Mouse (Mus musculus) hindbrain, postnatal 0 days (tissue): ENCODE measurements around the gene Cenpc1. TPM values are rescaled to one million over a fixed set of nuclear protein-coding genes. Genes with fewer than 3 reads are reported as not detected.

Experiments used
- ATAC-seq: fragments of 200-750 bp; cut with Nextera tagmentation; 2 replicates; pipeline ENCODE4 v1.8.0; 2017; ENCODE audit warnings: mild to moderate bottlenecking, moderate TSS enrichment, moderate library complexity
- DNase-seq: peaks from one replicate; pipeline ENCODE4 v3.0.0-alpha.2; 2015; ENCODE audit warnings: low spot score
- H3K27ac ChIP-seq: fragments of 300-500 bp; sonication (generic); 2 replicates; pipeline ENCODE4 v1.5.1; 2014; ENCODE audit warnings: mild to moderate bottlenecking
- H3K27me3 ChIP-seq: fragments of 300-500 bp; sonication (generic); 2 replicates; pipeline ENCODE4 v1.6.1; 2014; ENCODE audit warnings: low read length, mixed read lengths; ENCODE audit not compliant: insufficient read depth
- H3K36me3 ChIP-seq: fragments of 300-500 bp; sonication (generic); 2 replicates; pipeline ENCODE4 v1.6.1; 2014; ENCODE audit warnings: low read length, mixed read lengths; ENCODE audit not compliant: insufficient read depth
- H3K4me1 ChIP-seq: fragments of 300-500 bp; sonication (generic); 2 replicates; pipeline ENCODE4 v1.6.1; 2014; ENCODE audit warnings: antibody characterized with exemption, low read length, mixed read lengths; ENCODE audit not compliant: insufficient read depth
- H3K4me2 ChIP-seq: fragments of 300-500 bp; sonication (generic); 2 replicates; pipeline ENCODE4 v1.6.1; 2014; ENCODE audit warnings: low read depth, mild to moderate bottlenecking, low read length, moderate library complexity, mixed read lengths
- H3K4me3 ChIP-seq: fragments of 300-500 bp; sonication (generic); 2 replicates; pipeline ENCODE4 v1.5.1; 2014; ENCODE audit warnings: low read length
- H3K9ac ChIP-seq: fragments of 300-500 bp; sonication (generic); replicated peaks from 2 replicates; pipeline ENCODE4 v1.6.1; 2014; ENCODE audit warnings: mild to moderate bottlenecking, low read length, moderate library complexity, mixed read lengths
- H3K9me3 ChIP-seq: fragments of 300-500 bp; sonication (generic); 2 replicates; pipeline ENCODE4 v1.6.1; 2016; ENCODE audit warnings: low read length, mixed read lengths
- CTCF ChIP-seq: IDR thresholded peaks from 2 replicates; pipeline ENCODE4 v1.5.1; 2016; ENCODE audit warnings: antibody characterized with exemption, control low read depth, low read depth
- WGBS: fragments of 180-500 bp; shearing (Covaris S2); extraction: QIAGEN DNeasy Blood & Tissue Kit; methylation state at CpG from one replicate; pipeline ENCODE4 v1.1.7; 2014; 5-methylcytosine and 5-hydroxymethylcytosine counted together
- polyA plus RNA-seq: library from polyadenylated mRNA; unstranded; fragments of >200 nt; fragmentation: Nextera tagmentation; extraction: Ambion mirVana; gene quantifications from 2 replicates; pipeline ENCODE4 v1.2.1, GENCODE M21; 2015
- total RNA-seq: library from RNA; depleted of rRNA; stranded (reverse); fragments of >200 nt; gene quantifications from 2 replicates; pipeline ENCODE4 v1.2.3, GENCODE M21; 2014

Cenpc1 gene
- total and polyA plus RNA-seq, 2 experiments from 2014 or later, result 17.8 to 24.3 TPM

DNA sequence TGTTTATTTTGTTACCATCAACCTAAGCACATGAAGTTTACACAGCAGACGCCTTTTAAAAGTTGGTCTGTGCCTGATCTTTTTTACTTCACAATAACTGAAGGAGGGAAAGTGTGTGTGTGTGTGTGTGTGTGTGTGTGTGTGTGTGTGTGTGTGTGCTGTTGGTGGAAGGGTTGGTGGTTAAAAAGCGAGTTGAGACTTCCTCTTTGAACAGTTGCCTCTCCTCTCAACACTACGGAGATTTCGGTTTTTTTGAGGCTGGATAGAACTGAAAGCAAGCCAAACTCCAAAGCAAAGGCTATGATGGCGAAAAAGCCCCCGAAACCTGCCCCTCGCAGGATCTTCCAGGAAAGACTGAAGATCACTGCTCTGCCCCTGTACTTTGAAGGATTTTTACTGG lies 6.2 kb upstream of the Cenpc1 start, which contains the start of gene Stap1:
Stap1 (plus strand) TSS at position 209 of the 400 bp plus-strand sequence.
- Histone ChIP-seq H3K9me3 (no peaks in the 10 kb centered on the region), H3K4me3 (no peak within 1 kb of the TSS), H3K27ac (no peak within 1 kb of the TSS), H3K27me3 (no peaks in the 10 kb centered on the region), H3K9ac (no peak within 1 kb of the TSS), H3K4me2 (no peak within 1 kb of the TSS), H3K4me1 (no peaks in the 10 kb centered on the region), H3K36me3 (no peaks in the 10 kb centered on the region)
- no peak for TF ChIP-seq CTCF
- no peak for DNase-seq
- no peak for ATAC-seq
- WGBS, result 84% methylated on average over 7 of the region's 7 CpGs

DNA sequence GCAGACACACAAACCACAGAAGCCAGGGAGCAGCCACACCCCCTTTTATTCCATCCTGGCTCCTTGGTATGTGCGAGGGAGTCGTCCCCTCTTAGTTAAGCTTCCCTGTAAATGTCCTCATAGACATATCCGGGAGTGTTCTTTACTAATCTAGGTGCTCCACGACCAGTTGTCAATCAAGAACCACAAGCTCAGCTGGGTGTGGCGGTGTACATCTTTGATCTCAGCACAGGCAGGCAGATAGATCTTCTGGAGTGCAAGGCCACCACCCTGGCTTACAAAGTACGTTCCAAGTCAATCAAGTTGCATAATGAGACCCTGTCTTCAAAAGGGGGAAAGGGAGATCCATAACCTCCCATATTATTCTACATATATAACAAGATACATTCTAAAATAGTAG lies 3.7 kb upstream of the Cenpc1 start:
- DNase-seq, result no peak
- no peaks in the 10 kb centered on the region for H3K9me3 ChIP-seq
- H3K4me2 ChIP-seq, result no peak overlapping the region
- no peak overlapping the region for H3K4me3 ChIP-seq
- no peak overlapping the region for H3K27ac ChIP-seq
- no peaks in the 10 kb centered on the region for H3K36me3 ChIP-seq
- H3K27me3 ChIP-seq, result no peaks in the 10 kb centered on the region
- H3K9ac ChIP-seq, result no peak overlapping the region
- peaks cover 3% of the 10 kb centered on the region; the same call in 1 of the 2 replicates for H3K4me1 ChIP-seq
- ATAC-seq, result no peak
- 80% methylated on average over 6 of the region's 6 CpGs for WGBS
- TF ChIP-seq CTCF, result no peak

DNA sequence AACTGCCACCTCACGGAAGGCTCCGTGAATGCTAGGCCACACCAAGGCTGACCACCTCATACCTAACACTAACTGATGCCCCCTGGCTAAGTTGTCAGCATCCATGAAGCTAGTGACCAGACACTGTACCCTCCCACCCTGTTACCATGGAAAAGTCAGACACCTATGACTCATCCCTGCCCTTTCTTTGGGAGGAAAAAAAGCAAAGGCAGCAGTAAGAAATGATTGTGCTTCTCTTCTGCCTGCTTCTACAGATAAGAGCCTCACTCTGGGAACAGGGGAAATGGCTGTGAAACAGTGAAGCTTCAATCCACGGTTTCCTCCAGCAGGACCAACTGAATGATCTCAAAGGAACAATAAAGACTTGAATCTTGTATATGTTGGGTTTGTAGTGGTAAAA lies 3.1 kb upstream of the Cenpc1 start:
- WGBS, result 78% methylated on average over 3 of the region's 3 CpGs
- Histone ChIP-seq H3K36me3 (no peaks in the 10 kb centered on the region), H3K9ac (no peak overlapping the region), H3K4me2 (no peak overlapping the region), H3K4me1 (peaks cover 7% of the 10 kb centered on the region; the same call in 1 of the 2 replicates), H3K9me3 (no peaks in the 10 kb centered on the region), H3K27ac (no peak overlapping the region), H3K27me3 (no peaks in the 10 kb centered on the region), H3K4me3 (no peak overlapping the region)
- ATAC-seq (no peak), DNase-seq (no peak)
- TF ChIP-seq CTCF, result no peak

DNA sequence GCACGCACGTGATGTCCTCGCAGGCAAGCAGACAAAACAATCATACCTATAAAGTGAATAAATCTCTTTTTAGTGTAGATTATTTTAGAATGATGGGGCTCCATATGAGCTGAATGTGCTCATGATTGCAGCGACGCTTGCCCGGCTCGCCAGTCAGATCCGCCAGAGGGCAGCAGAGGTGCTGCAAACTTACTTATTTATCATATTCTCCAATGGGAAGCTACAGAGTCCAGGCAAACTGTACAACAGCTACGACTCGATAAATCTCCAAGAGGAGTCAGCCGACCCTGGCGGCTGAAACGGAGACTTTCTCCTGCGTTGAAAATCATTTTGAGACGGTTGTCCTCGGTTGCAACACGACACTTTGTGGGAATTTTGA lies 1.2 kb upstream of the Cenpc1 start:
- H3K9ac ChIP-seq, result 0 out of 2 replicates have a peak overlapping the region, but pooled peaks have one; percentile 31
- ATAC-seq (peak; percentile 27), DNase-seq (peak; percentile 90)
- 0% methylated on average over 17 of the region's 17 CpGs for WGBS
- peak overlapping the region; percentile 88; the same call in 1 of the 2 replicates for H3K27ac ChIP-seq
- peaks cover 11% of the 10 kb centered on the region; the same call in 1 of the 2 replicates for H3K4me1 ChIP-seq
- H3K36me3 ChIP-seq, result no peaks in the 10 kb centered on the region
- TF ChIP-seq CTCF, result peak; percentile 87
- no peaks in the 10 kb centered on the region for H3K9me3 ChIP-seq
- peak overlapping the region; percentile 68 for H3K4me2 ChIP-seq
- H3K4me3 ChIP-seq, result peak overlapping the region; percentile 91
- no peaks in the 10 kb centered on the region for H3K27me3 ChIP-seq

DNA sequence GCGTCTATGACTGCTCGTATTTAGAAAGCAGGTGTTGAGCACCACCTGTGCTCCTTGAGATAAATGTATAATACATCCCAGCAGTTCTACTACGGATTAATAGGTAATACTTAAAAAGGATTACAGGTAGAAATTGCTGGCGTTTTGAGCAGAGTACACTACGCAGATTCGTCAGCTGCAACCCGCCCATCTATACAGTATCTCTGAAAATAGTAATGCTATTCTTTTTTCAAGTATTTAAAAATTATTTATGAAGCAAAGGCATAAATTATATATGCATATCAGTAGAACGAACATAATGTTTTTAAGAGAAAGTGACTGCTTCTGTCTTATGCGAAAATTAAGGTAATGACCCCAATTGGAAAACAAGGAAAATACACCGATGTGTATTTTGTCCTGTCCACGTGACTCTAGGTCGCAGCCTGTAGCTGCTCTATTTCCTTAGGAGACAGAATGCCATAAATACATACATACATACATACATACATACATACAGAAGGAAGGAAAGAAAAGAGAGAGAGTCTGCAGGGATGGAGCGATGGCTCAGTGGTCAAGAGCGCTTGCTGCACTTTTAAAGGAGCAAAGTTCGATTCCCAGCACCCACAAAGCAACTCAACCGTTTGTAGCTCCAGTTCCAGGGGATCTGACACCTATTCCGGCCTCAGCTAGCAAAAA lies 630 bp upstream of the Cenpc1 start:
- H3K9me3 ChIP-seq, result no peaks in the 10 kb centered on the region
- H3K27me3 ChIP-seq, result no peaks in the 10 kb centered on the region
- 0 out of 2 replicates have a peak overlapping the region, but pooled peaks have one; percentile 25 for H3K9ac ChIP-seq
- H3K4me2 ChIP-seq, result peak overlapping the region; percentile 68
- ATAC-seq, result peak; percentile 14
- H3K4me3 ChIP-seq, result peak overlapping the region; percentile 91
- TF ChIP-seq CTCF, result no peak
- under 1% methylated on average over 17 of the region's 17 CpGs for WGBS
- H3K36me3 ChIP-seq, result no peaks in the 10 kb centered on the region
- peaks cover 11% of the 10 kb centered on the region; the same call in 1 of the 2 replicates for H3K4me1 ChIP-seq
- peak overlapping the region; percentile 88; the same call in 1 of the 2 replicates for H3K27ac ChIP-seq
- no peak for DNase-seq

DNA sequence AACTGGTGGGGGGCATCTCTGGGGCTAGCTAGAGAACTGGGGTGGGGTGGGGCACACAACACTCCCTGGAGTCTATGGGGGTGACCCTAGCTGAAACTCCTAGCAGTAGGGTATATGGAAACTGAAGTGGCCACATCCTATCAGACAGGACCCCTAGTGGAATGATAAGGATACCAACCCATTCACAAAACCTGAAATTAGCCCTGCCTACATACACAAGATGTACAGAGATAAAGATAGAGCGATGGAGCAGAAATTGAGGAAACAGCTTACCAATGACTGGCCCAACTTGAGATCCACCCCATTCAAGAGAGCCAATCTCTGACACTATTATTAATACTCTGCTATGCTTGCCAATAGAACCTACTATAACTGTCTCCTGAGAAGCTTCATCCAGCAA lies 1.9 kb downstream of the Cenpc1 start:
- no peak overlapping the region for H3K4me3 ChIP-seq
- no peak for ATAC-seq
- H3K36me3 ChIP-seq, result no peaks in the 10 kb centered on the region; the same call in 1 of the 2 replicates
- no peak for DNase-seq
- no peak for TF ChIP-seq CTCF
- peak overlapping the region; percentile 68; the same call in 1 of the 2 replicates for H3K4me2 ChIP-seq
- H3K4me1 ChIP-seq, result peaks cover 11% of the 10 kb centered on the region; the same call in 1 of the 2 replicates
- H3K27ac ChIP-seq, result no peak overlapping the region
- no peaks in the 10 kb centered on the region for H3K27me3 ChIP-seq
- no peaks in the 10 kb centered on the region for H3K9me3 ChIP-seq
- H3K9ac ChIP-seq, result no peak overlapping the region
- 96% methylated on average over 1 of the region's 1 CpGs for WGBS

DNA sequence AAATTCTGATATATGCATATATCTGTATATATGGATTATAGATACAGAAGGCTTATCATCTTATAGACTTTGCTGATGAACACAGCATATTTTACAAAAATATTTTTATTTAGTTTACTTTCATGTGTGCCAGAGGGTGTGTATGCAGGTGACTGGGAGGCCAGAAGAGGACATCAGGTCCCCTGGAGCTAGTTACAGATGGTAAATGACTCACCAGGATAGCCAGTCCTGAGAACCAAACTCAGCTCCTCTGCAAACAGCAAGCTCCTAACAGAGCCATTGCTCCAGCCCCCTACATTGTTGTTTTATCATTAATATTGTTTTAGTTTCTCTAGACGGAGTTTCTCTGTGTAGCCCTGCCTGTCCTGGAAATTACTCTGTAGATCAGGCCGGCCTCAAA lies 35.6 kb downstream of the Cenpc1 start:
- DNase-seq (no peak), ATAC-seq (no peak)
- Histone ChIP-seq H3K27ac (no peak overlapping the region), H3K27me3 (no peaks in the 10 kb centered on the region), H3K9me3 (no peaks in the 10 kb centered on the region), H3K4me2 (no peak overlapping the region), H3K4me3 (no peak overlapping the region), H3K9ac (no peak overlapping the region), H3K4me1 (no peaks in the 10 kb centered on the region), H3K36me3 (peaks cover 15% of the 10 kb centered on the region)
- WGBS, result 80% methylated on average over 2 of the region's 2 CpGs
- no peak for TF ChIP-seq CTCF
